Mouse (Mus musculus) heart, postnatal 0 days (tissue): ENCODE results near the gene Tars2.

ENCODE experiments used
- CTCF ChIP-seq: IDR thresholded peaks from 2 replicates; pipeline ENCODE4 v1.5.1; 2016; ENCODE audit warnings: antibody characterized with exemption, control low read depth, low read depth
- EP300 ChIP-seq: IDR thresholded peaks from 2 replicates; pipeline ENCODE4 v1.6.1; 2016; ENCODE audit warnings: antibody characterized with exemption, low read depth

- TF ChIP-seq CTCF (no peak), EP300 (no peak)
These were observed 63.6 kb downstream of the Tars2 start for GRCm38 (mm10) chr3:95696360-95696759.
